Mouse (Mus musculus) cortical plate, adult 2 months (tissue): ENCODE data around the gene Col9a3.

Experiments
- CTCF ChIP-seq: fragments of 200-500 bp; IDR thresholded peaks from 2 replicates; pipeline ENCODE4 v1.5.1; 2011; ENCODE audit warnings: mild to moderate bottlenecking, control low read depth, low read length; ENCODE audit not compliant: insufficient read depth; ENCODE audit errors: extremely low read depth
- POLR2A ChIP-seq: fragments of 200-500 bp; IDR thresholded peaks from 2 replicates; pipeline ENCODE4 v1.6.1; 2011; ENCODE audit warnings: mild to moderate bottlenecking, low read length, control low read depth; ENCODE audit not compliant: insufficient read depth; ENCODE audit errors: extremely low read depth

DNA sequence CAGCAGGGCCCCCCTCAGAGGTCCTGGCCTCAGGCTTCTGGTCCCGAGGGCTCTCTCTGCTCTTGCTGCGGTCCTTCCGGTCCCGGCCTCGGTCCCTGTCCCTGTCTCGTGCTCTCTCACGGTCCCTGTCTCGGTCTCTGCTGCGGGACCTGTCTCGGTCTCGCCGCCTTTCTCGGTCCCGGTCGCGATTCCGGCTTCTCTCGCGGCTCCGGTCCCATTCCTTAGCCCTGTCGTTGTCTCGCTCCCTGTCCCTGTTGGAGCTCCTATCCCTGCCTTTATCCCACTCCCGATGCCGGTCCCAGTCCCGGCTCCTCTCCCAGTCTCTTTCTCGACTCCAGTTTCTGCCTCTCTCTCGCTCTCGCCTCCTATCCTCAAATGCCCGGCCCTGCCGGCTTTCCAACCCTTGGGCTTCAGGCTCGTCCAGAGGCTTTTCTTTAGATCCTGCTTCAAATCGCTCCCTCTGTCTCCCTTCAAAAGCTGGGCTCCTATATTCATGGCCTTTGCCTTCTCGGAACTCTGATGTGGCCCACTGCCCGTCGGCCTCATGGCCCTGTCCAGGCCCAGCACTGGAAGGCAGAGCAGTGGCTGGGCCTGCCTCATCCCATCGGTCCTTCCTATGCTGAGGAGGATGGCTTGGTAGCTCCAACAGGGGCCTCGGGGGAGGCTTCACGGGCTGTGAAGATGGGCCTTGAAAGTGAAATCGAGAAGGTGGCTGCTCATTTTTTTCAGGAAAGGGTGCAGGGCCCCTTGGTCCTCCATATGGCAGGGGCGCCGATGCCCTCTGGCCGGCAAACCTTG is 62.0 kb downstream of the Col9a3 start:
- TF ChIP-seq CTCF, result no peak
- no peak for TF ChIP-seq POLR2A
